Mouse (Mus musculus): ENCODE results near the gene Zranb2. TPM values are rescaled to one million over a fixed set of nuclear protein-coding genes. Genes with fewer than 3 reads are reported as not detected.

Gene Zranb2
- polyA plus RNA-seq, 1 experiment from 2014 or later: 174 TPM

DNA sequence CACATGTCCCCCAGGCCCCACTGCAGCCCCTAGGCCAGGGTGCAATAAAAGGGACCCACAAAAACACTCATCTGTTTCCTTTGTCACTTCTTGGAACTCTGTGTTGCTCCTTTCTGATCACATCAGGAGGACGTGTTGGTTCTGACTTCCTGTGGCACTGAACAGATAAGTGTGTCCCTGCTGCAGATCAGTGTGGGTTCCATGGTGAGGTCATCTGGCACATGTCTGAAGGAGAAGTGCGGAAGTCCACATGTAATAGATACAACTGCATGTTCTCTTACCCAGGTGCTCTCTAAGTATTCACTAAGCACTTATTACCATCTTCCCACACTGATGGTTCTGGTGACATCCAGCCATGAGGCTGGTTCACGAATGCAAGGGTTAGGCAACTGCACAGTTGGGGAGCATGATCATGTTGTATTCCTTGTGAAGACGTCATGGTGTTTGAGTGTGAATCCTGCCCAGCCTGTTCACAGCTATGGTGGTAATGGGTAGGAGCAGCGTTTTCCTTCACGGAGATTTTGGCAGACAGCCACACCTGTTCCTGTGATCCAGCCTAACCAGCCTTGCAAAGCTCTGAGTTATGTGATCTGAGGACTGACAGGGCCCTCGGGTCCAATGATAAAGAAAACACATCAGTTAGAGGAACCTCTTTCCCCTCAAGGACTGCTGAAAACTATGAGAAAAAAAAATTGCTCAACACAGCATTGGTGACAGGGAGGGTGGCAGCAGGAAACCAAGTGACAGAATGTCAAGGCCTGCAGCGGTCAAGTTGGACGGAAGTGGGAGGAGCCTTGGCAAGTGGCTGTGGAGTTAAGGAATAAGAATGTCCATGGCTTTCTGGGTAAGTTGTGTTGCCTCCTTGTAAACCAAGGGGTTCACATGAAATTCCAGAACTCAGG is 41.7 kb downstream of the Zranb2 start:
- WGBS: 84% methylated on average over 9 of the region's 9 CpGs
- no peak for ATAC-seq (replicated peaks; ENCODE audit: low FRiP score)
- DNase-seq (ENCODE audit: low spot score): no peak
- H3K27ac ChIP-seq (ENCODE audit: low read depth, low read length): no peak overlapping the region
- no peak overlapping the region for H3K4me3 ChIP-seq (ENCODE audit: low read depth, low read length)
- H3K9me3 ChIP-seq (ENCODE audit: control insufficient read depth, low read length): no peaks in the 10 kb centered on the region
- no peaks in the 10 kb centered on the region for H3K27me3 ChIP-seq (ENCODE audit: control insufficient read depth, insufficient read depth, low read length)
- H3K4me1 ChIP-seq (replicated peaks; ENCODE audit: control insufficient read depth, insufficient read depth, low read length): no peaks in the 10 kb centered on the region
- H3K9ac ChIP-seq (ENCODE audit: low read length): no peak overlapping the region
- H3K4me2 ChIP-seq (ENCODE audit: low read depth, low read length, severe bottlenecking): no peak overlapping the region
- no peaks in the 10 kb centered on the region for H3K36me3 ChIP-seq (ENCODE audit: control insufficient read depth, insufficient read depth, low read length)

DNA sequence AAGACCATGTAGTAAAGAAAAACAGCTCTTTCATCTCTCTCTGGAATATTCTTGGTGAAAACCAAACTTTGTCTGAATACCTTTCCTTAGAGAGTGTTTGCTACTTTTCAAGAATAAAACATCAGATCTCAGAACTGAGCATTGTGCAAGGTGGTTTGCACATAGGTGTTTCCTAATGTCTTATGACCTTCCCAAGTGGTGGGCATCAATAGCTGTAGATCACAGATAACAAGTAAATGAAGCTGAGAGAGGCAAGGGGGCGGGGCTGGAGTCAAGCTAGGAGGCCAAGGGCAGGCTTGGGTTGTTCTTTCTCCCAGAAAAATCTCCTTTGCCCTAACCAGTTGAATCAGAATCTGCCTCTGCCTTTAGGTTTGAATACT is 42.4 kb downstream of the Zranb2 start:
- ATAC-seq (replicated peaks; ENCODE audit: low FRiP score): no peak

DNA sequence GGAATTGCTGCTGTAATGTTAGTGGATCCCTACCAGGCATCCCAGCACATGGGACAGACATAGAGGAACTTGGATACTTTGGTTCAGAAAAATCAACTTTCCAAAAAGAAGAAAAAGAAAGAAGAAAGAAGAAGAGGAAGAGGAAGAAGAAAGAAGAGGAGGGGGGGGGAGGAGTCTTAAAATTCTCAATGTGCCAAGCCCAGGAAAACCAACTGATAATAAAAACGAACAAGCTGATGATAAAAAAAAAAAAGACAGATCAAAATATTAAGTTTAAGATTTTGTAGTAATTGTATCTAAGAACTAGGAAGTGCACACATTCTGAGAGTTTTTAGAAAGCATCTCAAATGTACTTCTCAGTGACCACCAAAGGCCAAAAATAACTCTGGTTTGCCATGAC is 42.9 kb downstream of the Zranb2 start:
- no peak overlapping the region for H3K9ac ChIP-seq (ENCODE audit: low read length)
- no peaks in the 10 kb centered on the region for H3K4me1 ChIP-seq (replicated peaks; ENCODE audit: control insufficient read depth, insufficient read depth, low read length)
- ATAC-seq (replicated peaks; ENCODE audit: low FRiP score): no peak
- H3K27ac ChIP-seq (ENCODE audit: low read depth, low read length): no peak overlapping the region
- no peaks in the 10 kb centered on the region for H3K9me3 ChIP-seq (ENCODE audit: control insufficient read depth, low read length)
- WGBS: 86% methylated on average over 1 of the region's 1 CpGs
- H3K36me3 ChIP-seq (ENCODE audit: control insufficient read depth, insufficient read depth, low read length): no peaks in the 10 kb centered on the region
- no peak overlapping the region for H3K4me3 ChIP-seq (ENCODE audit: low read depth, low read length)
- no peak for DNase-seq (ENCODE audit: low spot score)
- no peak overlapping the region for H3K4me2 ChIP-seq (ENCODE audit: low read depth, low read length, severe bottlenecking)
- H3K27me3 ChIP-seq (ENCODE audit: control insufficient read depth, insufficient read depth, low read length): no peaks in the 10 kb centered on the region

More for the DNA sequence above, 42.4 kb downstream of the Zranb2 start:
- no peak overlapping the region for H3K4me2 ChIP-seq (ENCODE audit: low read depth, low read length, severe bottlenecking)
- H3K9ac ChIP-seq (ENCODE audit: low read length): no peak overlapping the region
- no peak for DNase-seq (ENCODE audit: low spot score)
- no peaks in the 10 kb centered on the region for H3K9me3 ChIP-seq (ENCODE audit: control insufficient read depth, low read length)
- H3K4me1 ChIP-seq (replicated peaks; ENCODE audit: control insufficient read depth, insufficient read depth, low read length): no peaks in the 10 kb centered on the region
- H3K4me3 ChIP-seq (ENCODE audit: low read depth, low read length): no peak overlapping the region
- WGBS: 68% methylated on average over 1 of the region's 1 CpGs
- no peaks in the 10 kb centered on the region for H3K36me3 ChIP-seq (ENCODE audit: control insufficient read depth, insufficient read depth, low read length)
- no peaks in the 10 kb centered on the region for H3K27me3 ChIP-seq (ENCODE audit: control insufficient read depth, insufficient read depth, low read length)
- H3K27ac ChIP-seq (ENCODE audit: low read depth, low read length): no peak overlapping the region

- H3K4me3 ChIP-seq (ENCODE audit: low read depth, low read length): no peak overlapping the region
- no peak overlapping the region for H3K4me2 ChIP-seq (ENCODE audit: low read depth, low read length, severe bottlenecking)
- no peak overlapping the region for H3K9ac ChIP-seq (ENCODE audit: low read length)
- H3K9me3 ChIP-seq (ENCODE audit: control insufficient read depth, low read length): no peaks in the 10 kb centered on the region
- no peak for ATAC-seq (replicated peaks; ENCODE audit: low FRiP score)
- peaks cover 2% of the 10 kb centered on the region; the same call in 1 of the 2 replicates for H3K4me1 ChIP-seq (replicated peaks; ENCODE audit: control insufficient read depth, insufficient read depth, low read length)
- 95% methylated on average over 5 of the region's 5 CpGs for WGBS
- no peak overlapping the region for H3K27ac ChIP-seq (ENCODE audit: low read depth, low read length)
- no peaks in the 10 kb centered on the region for H3K36me3 ChIP-seq (ENCODE audit: control insufficient read depth, insufficient read depth, low read length)
- H3K27me3 ChIP-seq (ENCODE audit: control insufficient read depth, insufficient read depth, low read length): no peaks in the 10 kb centered on the region
- DNase-seq (ENCODE audit: low spot score): no peak
Measured at GRCm38 (mm10) chr3:157578469-157579170, 44.7 kb downstream of the Zranb2 start.

GRCm38 (mm10) chr3:157579376-157579775 is 45.4 kb downstream of the Zranb2 start:
- Histone ChIP-seq H3K4me3 (ENCODE audit: low read depth, low read length) (no peak overlapping the region), H3K9me3 (ENCODE audit: control insufficient read depth, low read length) (no peaks in the 10 kb centered on the region), H3K9ac (ENCODE audit: low read length) (no peak overlapping the region), H3K4me1 (replicated peaks; ENCODE audit: control insufficient read depth, insufficient read depth, low read length) (peaks cover 2% of the 10 kb centered on the region; the same call in 1 of the 2 replicates), H3K4me2 (ENCODE audit: low read depth, low read length, severe bottlenecking) (no peak overlapping the region), H3K36me3 (ENCODE audit: control insufficient read depth, insufficient read depth, low read length) (no peaks in the 10 kb centered on the region), H3K27ac (ENCODE audit: low read depth, low read length) (no peak overlapping the region), H3K27me3 (ENCODE audit: control insufficient read depth, insufficient read depth, low read length) (no peaks in the 10 kb centered on the region)
- ATAC-seq (replicated peaks; ENCODE audit: low FRiP score) (no peak), DNase-seq (ENCODE audit: low spot score) (no peak)
- WGBS: 75% methylated on average over 2 of the region's 2 CpGs

DNA sequence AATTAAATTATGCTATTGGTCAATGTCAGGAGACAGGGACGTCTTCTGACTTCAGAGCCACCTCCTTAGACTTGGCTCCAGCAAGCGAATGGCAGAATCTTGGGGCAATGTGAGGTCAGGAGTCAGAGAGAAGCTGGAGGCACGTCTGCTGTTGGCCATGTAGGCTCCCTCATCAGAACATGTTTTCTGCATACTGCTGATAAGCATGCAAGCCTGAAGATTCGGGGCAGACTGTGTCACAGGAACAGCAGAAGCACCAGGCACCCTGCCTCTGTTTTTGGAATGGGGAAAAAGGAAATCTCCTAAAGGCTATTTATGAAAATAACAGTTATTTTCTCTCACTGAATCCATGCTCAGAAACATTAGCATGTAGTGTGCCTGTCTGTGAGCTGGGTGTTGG is 46.3 kb downstream of the Zranb2 start:
- H3K9me3 ChIP-seq (ENCODE audit: control insufficient read depth, low read length): no peaks in the 10 kb centered on the region
- no peak for DNase-seq (ENCODE audit: low spot score)
- H3K27me3 ChIP-seq (ENCODE audit: control insufficient read depth, insufficient read depth, low read length): no peaks in the 10 kb centered on the region
- ATAC-seq (replicated peaks; ENCODE audit: low FRiP score): no peak
- H3K36me3 ChIP-seq (ENCODE audit: control insufficient read depth, insufficient read depth, low read length): no peaks in the 10 kb centered on the region
- H3K4me1 ChIP-seq (replicated peaks; ENCODE audit: control insufficient read depth, insufficient read depth, low read length): peaks cover 2% of the 10 kb centered on the region; the same call in 1 of the 2 replicates
- H3K4me2 ChIP-seq (ENCODE audit: low read depth, low read length, severe bottlenecking): no peak overlapping the region
- no peak overlapping the region for H3K9ac ChIP-seq (ENCODE audit: low read length)
- no peak overlapping the region for H3K4me3 ChIP-seq (ENCODE audit: low read depth, low read length)
- 71% methylated on average over 4 of the region's 4 CpGs for WGBS
- H3K27ac ChIP-seq (ENCODE audit: low read depth, low read length): no peak overlapping the region

- H3K4me1 ChIP-seq (replicated peaks; ENCODE audit: control insufficient read depth, insufficient read depth, low read length): peaks cover 2% of the 10 kb centered on the region; the same call in 1 of the 2 replicates
- no peak for ATAC-seq (replicated peaks; ENCODE audit: low FRiP score)
- H3K4me3 ChIP-seq (ENCODE audit: low read depth, low read length): no peak overlapping the region
- no peaks in the 10 kb centered on the region for H3K9me3 ChIP-seq (ENCODE audit: control insufficient read depth, low read length)
- H3K4me2 ChIP-seq (ENCODE audit: low read depth, low read length, severe bottlenecking): no peak overlapping the region
- DNase-seq (ENCODE audit: low spot score): no peak
- no peaks in the 10 kb centered on the region for H3K27me3 ChIP-seq (ENCODE audit: control insufficient read depth, insufficient read depth, low read length)
- WGBS: 30% methylated on average over 2 of the region's 2 CpGs
- H3K9ac ChIP-seq (ENCODE audit: low read length): no peak overlapping the region
- H3K36me3 ChIP-seq (ENCODE audit: control insufficient read depth, insufficient read depth, low read length): no peaks in the 10 kb centered on the region
- H3K27ac ChIP-seq (ENCODE audit: low read depth, low read length): no peak overlapping the region
Measured at GRCm38 (mm10) chr3:157581755-157582154, 47.8 kb downstream of the Zranb2 start.

GRCm38 (mm10) chr3:157582626-157583405 is 48.9 kb downstream of the Zranb2 start:
- ATAC-seq (replicated peaks; ENCODE audit: low FRiP score) (0 out of 2 replicates have a peak, but pooled peaks have one; percentile 31), DNase-seq (ENCODE audit: low spot score) (no peak)
- H3K27me3 ChIP-seq (ENCODE audit: control insufficient read depth, insufficient read depth, low read length): no peaks in the 10 kb centered on the region
- no peak overlapping the region for H3K9ac ChIP-seq (ENCODE audit: low read length)
- H3K27ac ChIP-seq (ENCODE audit: low read depth, low read length): no peak overlapping the region
- no peaks in the 10 kb centered on the region for H3K36me3 ChIP-seq (ENCODE audit: control insufficient read depth, insufficient read depth, low read length)
- H3K4me2 ChIP-seq (ENCODE audit: low read depth, low read length, severe bottlenecking): no peak overlapping the region
- 42% methylated on average over 5 of the region's 5 CpGs for WGBS
- H3K9me3 ChIP-seq (ENCODE audit: control insufficient read depth, low read length): no peaks in the 10 kb centered on the region
- H3K4me1 ChIP-seq (replicated peaks; ENCODE audit: control insufficient read depth, insufficient read depth, low read length): peaks cover 2% of the 10 kb centered on the region; the same call in 1 of the 2 replicates
- H3K4me3 ChIP-seq (ENCODE audit: low read depth, low read length): no peak overlapping the region

Data from forebrain, embryonic 11.5 days (tissue).